Mouse (Mus musculus) MEL (cell line): ENCODE measurements around the gene Catsperz. TPM values are rescaled to one million over a fixed set of nuclear protein-coding genes. Genes with fewer than 3 reads are reported as not detected.

Experiments
- DNase-seq: peaks from one replicate; pipeline ENCODE4 v3.0.0; 2011; ENCODE audit warnings: low read depth, low spot score
- H3K27ac ChIP-seq: 2 replicates; pipeline ENCODE4 v1.5.1; 2012; ENCODE audit warnings: low read depth, mild to moderate bottlenecking, control low read depth, low read length, moderate library complexity; ENCODE audit not compliant: control insufficient read depth
- H3K27me3 ChIP-seq, 2 experiments: fragments of 150-350 bp in 1 of 2; sonication (generic) in 1 of 2; 2 replicates each; pipeline ENCODE4 v1.6.1; 2012; ENCODE audit warnings: low read length in 2 of 2, mild to moderate bottlenecking in 2 of 2, improper control_type of control experiment in 1 of 2, moderate library complexity in 1 of 2; ENCODE audit not compliant: insufficient read depth in 2 of 2, control insufficient read depth in 1 of 2
- H3K36me3 ChIP-seq, 2 experiments: 2 replicates each; pipeline ENCODE4 v1.6.1; 2012 to 2014; ENCODE audit warnings: low read length in 2 of 2, improper control_type of control experiment in 1 of 2, inconsistent platforms in 1 of 2, mild to moderate bottlenecking in 1 of 2; ENCODE audit not compliant: insufficient read depth in 2 of 2, control insufficient read depth in 1 of 2
- H3K4me1 ChIP-seq, 2 experiments: fragments of 150-350 bp in 1 of 2; sonication (generic) in 1 of 2; 2 replicates each; pipeline ENCODE4 v1.6.1; 2012; ENCODE audit warnings: low read length in 2 of 2, improper control_type of control experiment in 1 of 2, mild to moderate bottlenecking in 1 of 2; ENCODE audit not compliant: insufficient read depth in 2 of 2, control insufficient read depth in 1 of 2
- H3K4me3 ChIP-seq, 2 experiments: fragments of 150-350 bp in 1 of 2; sonication (generic) in 1 of 2; 2 replicates each; pipeline ENCODE4 v1.5.1; 2012; ENCODE audit warnings: low read depth in 2 of 2, low read length in 2 of 2, mild to moderate bottlenecking in 2 of 2, moderate library complexity in 2 of 2, control low read depth in 1 of 2, improper control_type of control experiment in 1 of 2; ENCODE audit not compliant: control insufficient read depth in 1 of 2, insufficient read depth in 1 of 2
- H3K79me2 ChIP-seq: 2 replicates; pipeline ENCODE4 v1.6.1; 2012; ENCODE audit warnings: mild to moderate bottlenecking, low read length, moderate library complexity; ENCODE audit not compliant: control insufficient read depth, poor library complexity, insufficient read depth
- H3K9ac ChIP-seq: 2 replicates; pipeline ENCODE4 v1.6.1; 2012; ENCODE audit warnings: low read depth, mild to moderate bottlenecking, control low read depth, low read length, moderate library complexity; ENCODE audit not compliant: control insufficient read depth, poor library complexity, severe bottlenecking
- H3K9me3 ChIP-seq: fragments of 150-350 bp; sonication (generic); replicated peaks from 2 replicates; pipeline ENCODE4 v1.6.1; 2012; ENCODE audit warnings: mild to moderate bottlenecking, low read length, improper control_type of control experiment, moderate library complexity; ENCODE audit not compliant: insufficient read depth
- BHLHE40 ChIP-seq: IDR thresholded peaks from 2 replicates; pipeline ENCODE4 v1.6.1; 2012; ENCODE audit warnings: low read depth, mild to moderate bottlenecking, inconsistent platforms, low read length, improper control_type of control experiment, borderline replicate concordance
- CHD1 ChIP-seq: IDR thresholded peaks from 2 replicates; pipeline ENCODE4 v1.6.1; 2012; ENCODE audit warnings: low read depth, mild to moderate bottlenecking, inconsistent platforms, low read length, improper control_type of control experiment
- CTCF ChIP-seq, 3 experiments: IDR thresholded peaks in 2 of 3; conservative IDR thresholded peaks in 1 of 3; 2 replicates each; pipeline ENCODE4 v1.5.1; 2011 to 2012; ENCODE audit warnings: low read length in 3 of 3, low read depth in 2 of 3, mild to moderate bottlenecking in 2 of 3, improper control_type of control experiment in 1 of 3, inconsistent platforms in 1 of 3, mixed read lengths in 1 of 3, moderate library complexity in 1 of 3; ENCODE audit not compliant: control insufficient read depth in 1 of 3, insufficient read depth in 1 of 3, poor library complexity in 1 of 3, severe bottlenecking in 1 of 3
- EP300 ChIP-seq, 2 experiments: IDR thresholded peaks; 2 replicates each; pipeline ENCODE4 v1.6.1; 2011; ENCODE audit warnings: improper control_type of control experiment in 2 of 2, low read length in 2 of 2, low read depth in 1 of 2, mild to moderate bottlenecking in 1 of 2
- ETS1 ChIP-seq: IDR thresholded peaks from 2 replicates; pipeline ENCODE4 v1.6.1; 2012; ENCODE audit warnings: low read depth, mild to moderate bottlenecking, inconsistent platforms, low read length, improper control_type of control experiment, moderate library complexity
- GATA1 ChIP-seq: IDR thresholded peaks from 2 replicates; pipeline ENCODE4 v1.6.1; 2011; ENCODE audit warnings: low read depth, low read length, improper control_type of control experiment
- HCFC1 ChIP-seq: IDR thresholded peaks from 2 replicates; pipeline ENCODE4 v1.6.1; 2012; ENCODE audit warnings: low read depth, mild to moderate bottlenecking, inconsistent platforms, low read length, improper control_type of control experiment, moderate library complexity
- JUND ChIP-seq: IDR thresholded peaks from 2 replicates; pipeline ENCODE4 v1.6.1; 2011; ENCODE audit warnings: low read depth, mild to moderate bottlenecking, improper control_type of control experiment, low read length
- KAT2A ChIP-seq: conservative IDR thresholded peaks from 2 replicates; pipeline ENCODE4 v1.6.1; 2012; ENCODE audit warnings: low read depth, low read length, improper control_type of control experiment, inconsistent platforms
- MAX ChIP-seq: IDR thresholded peaks from 2 replicates; pipeline ENCODE4 v1.6.1; 2011; ENCODE audit warnings: low read length, improper control_type of control experiment
- MXI1 ChIP-seq: IDR thresholded peaks from 2 replicates; pipeline ENCODE4 v1.6.1; 2011; ENCODE audit warnings: mild to moderate bottlenecking, low read depth, low read length, improper control_type of control experiment
- NRF1 ChIP-seq: IDR thresholded peaks from 2 replicates; pipeline ENCODE4 v1.6.1; 2014; ENCODE audit warnings: low read depth, mild to moderate bottlenecking, inconsistent platforms, low read length, improper control_type of control experiment, moderate library complexity; ENCODE audit not compliant: poor library complexity, insufficient read depth, severe bottlenecking
- POLR2A ChIP-seq, 2 experiments: IDR thresholded peaks; 2 replicates each; pipeline ENCODE4 v1.6.1; 2011 to 2012; ENCODE audit warnings: low read length in 2 of 2, mild to moderate bottlenecking in 2 of 2, control low read depth in 1 of 2, improper control_type of control experiment in 1 of 2, low read depth in 1 of 2, moderate library complexity in 1 of 2; ENCODE audit not compliant: control insufficient read depth in 1 of 2, insufficient read depth in 1 of 2, poor library complexity in 1 of 2
- POLR2AphosphoS5 ChIP-seq: IDR thresholded peaks from 2 replicates; pipeline ENCODE4 v1.6.1; 2012; ENCODE audit warnings: low read depth, borderline replicate concordance, mild to moderate bottlenecking, inconsistent platforms, low read length, moderate library complexity, mixed read lengths
- RCOR1 ChIP-seq: IDR thresholded peaks from 2 replicates; pipeline ENCODE4 v1.6.1; 2012; ENCODE audit warnings: low read depth, mild to moderate bottlenecking, inconsistent platforms, low read length, improper control_type of control experiment
- SIN3A ChIP-seq: IDR thresholded peaks from 2 replicates; pipeline ENCODE4 v1.6.1; 2012; ENCODE audit warnings: low read length, improper control_type of control experiment, inconsistent platforms
- SMC3 ChIP-seq: IDR thresholded peaks from 2 replicates; pipeline ENCODE4 v1.6.1; 2011; ENCODE audit warnings: low read depth, low read length, improper control_type of control experiment
- TCF12 ChIP-seq: IDR thresholded peaks from 2 replicates; pipeline ENCODE4 v1.6.1; 2014; ENCODE audit warnings: low read depth, mild to moderate bottlenecking, inconsistent platforms, low read length, improper control_type of control experiment, moderate library complexity
- UBTF ChIP-seq: IDR thresholded peaks from 2 replicates; pipeline ENCODE4 v1.6.1; 2012; ENCODE audit warnings: low read depth, mild to moderate bottlenecking, inconsistent platforms, low read length, improper control_type of control experiment, moderate library complexity, borderline replicate concordance; ENCODE audit not compliant: insufficient read depth
- USF2 ChIP-seq, 2 experiments: IDR thresholded peaks; 2 replicates each; pipeline ENCODE4 v1.6.1; 2011 to 2012; ENCODE audit warnings: improper control_type of control experiment in 2 of 2, low read length in 2 of 2, borderline replicate concordance in 1 of 2, inconsistent platforms in 1 of 2, low read depth in 1 of 2, mild to moderate bottlenecking in 1 of 2; ENCODE audit not compliant: insufficient read depth in 1 of 2
- polyA plus RNA-seq, 2 experiments: library from polyadenylated mRNA; stranded (reverse) in 1 of 2; unstranded in 1 of 2; fragments of >175 nt in 1 of 2; fragments of >200 nt in 1 of 2; gene quantifications; 2 replicates each; pipeline versions ENCODE4 v1.2.1 to v1.2.4; 2012; ENCODE audit warnings: low replicate concordance in 2 of 2, low read depth in 1 of 2; ENCODE audit not compliant: insufficient read length in 2 of 2, insufficient read depth in 1 of 2, missing spikeins in 1 of 2
- total RNA-seq: library from RNA; depleted of rRNA; stranded (reverse); fragments of 300-350 nt; gene quantifications from 2 replicates; pipeline ENCODE4 v1.2.3, GENCODE M21; 2012

Gene Catsperz
- total and polyA plus RNA-seq, 3 experiments = 0.65 to 2.4 TPM; not detected in 1

DNA sequence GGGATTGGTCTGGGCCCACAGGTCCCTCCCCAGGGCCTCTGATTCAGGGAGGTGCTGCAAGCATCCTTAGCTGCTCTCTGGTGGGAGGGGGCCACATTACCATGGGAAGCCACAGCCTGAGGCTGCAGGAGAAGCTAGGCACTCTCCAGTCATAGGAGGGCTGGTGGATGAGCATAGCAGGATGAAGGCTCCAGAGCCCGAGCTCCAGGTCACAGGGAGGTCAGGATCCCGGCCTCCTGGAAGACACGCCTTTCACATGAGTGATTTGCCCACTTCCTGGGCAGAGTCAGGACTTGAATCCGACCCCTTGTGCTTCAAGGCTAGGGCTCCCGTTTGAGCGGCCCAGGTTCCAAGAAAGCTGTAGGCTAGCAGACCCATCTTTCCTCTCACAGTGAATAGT, 46.5 kb upstream of the Catsperz start:
- Histone ChIP-seq H3K4me1 (peaks cover 4 to 43% of the 10 kb centered on the region in 2 experiments), H3K27me3 (no peaks in the 10 kb centered on the region), H3K4me3 (no peak overlapping the region), H3K27ac (no peak overlapping the region), H3K9me3 (no peaks in the 10 kb centered on the region), H3K9ac (no peak overlapping the region), H3K79me2 (peaks cover 15% of the 10 kb centered on the region), H3K36me3 (peaks cover 0 to 20% of the 10 kb centered on the region in 2 experiments; a peak in 2 of 4 replicates)
- DNase-seq = no peak
- no peak for TF ChIP-seq POLR2AphosphoS5
- no peak for TF ChIP-seq SMC3
- TF ChIP-seq POLR2A (IDR thresholded peaks at IDR 0.05; ENCODE audit: control insufficient read depth in 1 of 2, insufficient read depth in 1 of 2, low read depth in 1 of 2, low read length in 2 of 2, poor library complexity in 1 of 2) = no peak
- no peak for TF ChIP-seq USF2 (IDR thresholded peaks at IDR 0.05; ENCODE audit: borderline replicate concordance in 1 of 2, insufficient read depth in 1 of 2, low read depth in 1 of 2, low read length in 2 of 2)
- no peak for TF ChIP-seq CHD1
- no peak for TF ChIP-seq MXI1

DNA sequence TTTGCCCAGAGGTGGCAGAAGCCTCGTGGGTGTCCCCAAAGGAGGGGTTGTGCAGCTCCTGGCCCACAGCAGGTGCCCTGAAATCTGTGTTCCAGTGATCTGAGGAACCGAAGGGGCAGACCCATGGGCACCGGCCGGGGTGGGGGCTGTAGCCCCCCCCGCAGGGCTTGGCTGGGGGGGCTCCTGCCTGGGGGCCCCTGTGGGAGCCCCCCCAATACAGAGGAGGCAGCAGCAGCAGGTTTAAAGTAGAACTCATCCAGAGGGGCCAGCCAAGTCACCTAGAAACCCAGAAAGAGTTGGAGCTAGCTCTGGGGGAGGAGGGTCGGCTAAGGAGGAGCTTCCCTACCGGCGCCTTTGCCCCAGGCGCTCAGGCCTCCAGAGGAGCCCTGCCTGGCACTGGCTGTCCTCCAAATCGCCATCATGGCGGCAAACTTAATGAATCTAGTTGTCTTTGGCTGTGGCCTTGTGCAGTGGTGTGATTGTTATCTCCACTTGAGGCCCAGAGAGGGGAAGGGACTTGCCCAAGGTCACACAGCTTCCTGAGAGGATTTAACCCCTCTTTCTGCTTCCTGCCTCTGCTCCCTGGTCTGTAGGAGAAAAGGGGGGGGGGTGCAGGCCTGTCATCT, 45.4 kb upstream of the Catsperz start:
- DNase-seq = peak; percentile 53
- Histone ChIP-seq H3K9me3 (no peaks in the 10 kb centered on the region), H3K79me2 (peaks cover 5% of the 10 kb centered on the region), H3K4me1 (peaks cover 4 to 40% of the 10 kb centered on the region in 2 experiments), H3K27ac (no peak overlapping the region), H3K27me3 (no peaks in the 10 kb centered on the region), H3K36me3 (peaks cover 0 to 18% of the 10 kb centered on the region in 2 experiments; a peak in 2 of 4 replicates), H3K4me3 (no peak overlapping the region), H3K9ac (peak overlapping the region; percentile 25)
- TF ChIP-seq EP300 (IDR thresholded peaks at IDR 0.05; ENCODE audit: low read depth in 1 of 2, low read length in 2 of 2) (no peak), GATA1 (peak; percentile 36; the same call in 1 of the 2 replicates), KAT2A (no peak), HCFC1 (0 out of 2 replicates have a peak, but pooled peaks have one; percentile 21), CTCF (IDR thresholded peaks at IDR 0.05 in 2 of 3, conservative IDR thresholded peaks at IDR 0.05 in 1 of 3; ENCODE audit: control insufficient read depth in 1 of 3, insufficient read depth in 1 of 3, low read depth in 2 of 3, low read length in 3 of 3, poor library complexity in 1 of 3, severe bottlenecking in 1 of 3) (no peak), RCOR1 (no peak), ETS1 (no peak), BHLHE40 (no peak), POLR2AphosphoS5 (no peak), JUND (no peak), UBTF (no peak), TCF12 (no peak), NRF1 (no peak), MAX (no peak), SIN3A (0 out of 2 replicates have a peak, but pooled peaks have one; percentile 15)
